ENCODE assay signal across 8 mouse cellular contexts in the genomic region with DNA sequence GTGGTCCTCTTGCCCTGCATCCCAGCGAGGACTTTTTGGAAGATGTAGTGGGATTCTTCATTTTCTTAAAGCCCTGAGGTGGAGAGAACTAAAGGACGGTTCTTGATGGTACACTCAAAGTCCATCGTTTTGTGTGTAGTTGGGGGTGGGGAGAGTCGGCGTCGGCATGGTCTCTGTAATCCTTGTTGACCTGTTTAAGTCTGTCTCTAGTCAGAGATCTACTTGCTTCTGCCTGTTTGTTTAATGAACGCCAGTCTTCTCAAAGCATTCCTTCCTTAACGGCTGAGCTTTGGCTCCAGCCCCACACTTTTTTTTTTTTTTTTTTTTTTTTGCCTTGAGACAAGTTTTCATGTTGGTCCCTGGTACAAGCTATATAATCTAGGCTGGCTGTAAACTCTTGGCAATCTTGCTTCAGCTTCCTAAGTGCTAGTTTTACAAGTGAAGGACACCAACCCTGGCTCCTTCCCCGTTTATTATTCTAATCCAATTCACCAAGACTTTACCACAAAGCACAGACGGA. TPM values are rescaled to one million over a fixed set of nuclear protein-coding genes. Genes with fewer than 3 reads are reported as not detected.
A peak's percentile ranks its signal among the peaks of the same experiment; 100 is the strongest.
DNase-seq lines count a peak whose midpoint lies in the region; ATAC-seq and TF ChIP-seq lines count a peak whose summit lies in the region.

No protein-coding gene starts in this region.

- peak overlapping the region; percentile 76 for H3K9ac ChIP-seq in heart, adult 2 months (ENCODE audit: low read depth, low read length)

- TF ChIP-seq EP300 in heart, adult 2 months (IDR thresholded peaks at IDR 0.05; ENCODE audit: insufficient read depth, low read depth, low read length) = no peak

- DNase-seq in heart, adult 2 months = no peak
- no peak for DNase-seq in heart, postnatal 25 days (ENCODE audit: low spot score)
- DNase-seq in adrenal gland, adult (ENCODE audit: inconsistent age in 2 of 2, low spot score in 1 of 2) = no peak
- no peak for DNase-seq in left cerebral cortex, postnatal 36 days (ENCODE audit: low spot score in 2 of 2)

- intact Hi-C loops in heart, adult 2 months (cut with DNase I) = loop anchor here (2.0 kb wide), 1 partner anchor 15 kb away; no protein-coding TSS in a partner anchor
- intact Hi-C loops in heart, postnatal 25 days (cut with DNase I) = loop anchor here (2.0 kb wide), 1 partner anchor 21 kb away; no protein-coding TSS in a partner anchor
- intact Hi-C loops in left cerebral cortex, postnatal 36 days (cut with DNase I) = loop anchor here (5.0 kb wide), 1 partner anchor 38 kb away; no protein-coding TSS in a partner anchor

- H3K27me3 ChIP-seq in heart, adult 2 months (ENCODE audit: control insufficient read depth, insufficient read depth, low read length) = no peaks in the 10 kb centered on the region
- H3K27me3 ChIP-seq in E14TG2a.4 (ENCODE audit: insufficient read depth, low read length) = no peaks in the 10 kb centered on the region

- ATAC-seq in granulocyte monocyte progenitor cell, adult 5-6 weeks (replicated peaks; ENCODE audit: poor library complexity, severe bottlenecking) = peak; percentile 1; the same call in 1 of the 2 replicates
- ATAC-seq in megakaryocyte, adult 5-6 weeks (ENCODE audit: poor library complexity, severe bottlenecking) = peak; percentile 20; the same call in 1 of the 2 replicates
- ATAC-seq in cerebellum, adult (ENCODE audit: insufficient number of reproducible peaks, low FRiP score, low TSS enrichment) = no peak

- WGBS in heart, adult 2 months = 13% methylated on average over 10 of the region's 10 CpGs

- H3K4me3 ChIP-seq in heart, adult 2 months = peak overlapping the region; percentile 74
- peak overlapping the region; percentile 91 for H3K4me3 ChIP-seq in E14TG2a.4 (replicated peaks; ENCODE audit: low read length)

- no peaks in the 10 kb centered on the region for H3K79me2 ChIP-seq in heart, adult 2 months (replicated peaks; ENCODE audit: control insufficient read depth, insufficient read depth, low read length)

- no peak for TF ChIP-seq CTCF in heart, adult 2 months (IDR thresholded peaks at IDR 0.05)
- no peak for TF ChIP-seq CTCF in E14TG2a.4 (conservative IDR thresholded peaks at IDR 0.05; ENCODE audit: low read length)

- H3K9me3 ChIP-seq in E14TG2a.4 (ENCODE audit: low read length) = no peaks in the 10 kb centered on the region

- H3K27ac ChIP-seq in heart, adult 2 months = peak overlapping the region; percentile 87

- H3K36me3 ChIP-seq in heart, adult 2 months (ENCODE audit: control insufficient read depth, insufficient read depth, low read length) = no peaks in the 10 kb centered on the region; the same call in 1 of the 2 replicates
- H3K36me3 ChIP-seq in E14TG2a.4 (ENCODE audit: insufficient read depth, low read length) = peaks cover 76% of the 10 kb centered on the region

- H3K4me1 ChIP-seq in heart, adult 2 months (ENCODE audit: control insufficient read depth, insufficient read depth, low read length) = peaks cover 1% of the 10 kb centered on the region
- peaks cover 31% of the 10 kb centered on the region for H3K4me1 ChIP-seq in E14TG2a.4 (replicated peaks; ENCODE audit: low read depth, low read length)

- TF ChIP-seq POLR2A in heart, adult 2 months (IDR thresholded peaks at IDR 0.05; ENCODE audit: insufficient read depth, low read depth, low read length) = no peak

RNA-seq across cellular contexts. Expression of gene Trnau1ap, which starts 0.6 kb away (rescaled TPM):
- total RNA-seq in heart, adult 2 months (2021) = 10 to 100 TPM; 21.3 to 24.6 TPM
- polyA plus RNA-seq in heart, adult 2 months (2012; rRNA removed) = 14.8 and 14.9 TPM in 2 replicates
- total RNA-seq in heart, postnatal 25 days (2021) = 10 to 100 TPM; 22.2 to 23.7 TPM
- 29.7 and 36.3 TPM in 2 replicates for total RNA-seq in granulocyte monocyte progenitor cell, adult 5-6 weeks (2014; fragmentation: Nextera tagmentation)
- total RNA-seq in granulocyte monocyte progenitor cell, adult 5-6 weeks (2017) = 37.8 and 54.9 TPM in 2 replicates
- 25.3 and 32.6 TPM in 2 replicates for total RNA-seq in megakaryocyte, adult 5-6 weeks (2015)
- total RNA-seq in megakaryocyte, adult 5-6 weeks (2017) = 22.6 and 25.7 TPM in 2 replicates
- total RNA-seq in left cerebral cortex, postnatal 36 days (2021) = 10 to 100 TPM; 21.5 to 24.8 TPM

RNA-seq across cellular contexts. Expression of gene Rcc1, which starts 23.5 kb away (rescaled TPM):
- total RNA-seq in heart, adult 2 months (2021) = 1 to 10 TPM; 6.6 to 7.5 TPM
- 5.1 and 5.2 TPM in 2 replicates for polyA plus RNA-seq in heart, adult 2 months (2012; rRNA removed)
- 1 to 10 TPM; 8.6 to 8.9 TPM for total RNA-seq in heart, postnatal 25 days (2021)
- 58.8 and 68.9 TPM in 2 replicates for total RNA-seq in granulocyte monocyte progenitor cell, adult 5-6 weeks (2014; fragmentation: Nextera tagmentation)
- 46.8 and 53.3 TPM in 2 replicates for total RNA-seq in granulocyte monocyte progenitor cell, adult 5-6 weeks (2017)
- total RNA-seq in megakaryocyte, adult 5-6 weeks (2015) = 14.0 TPM in 2 replicates
- total RNA-seq in megakaryocyte, adult 5-6 weeks (2017) = 20.4 and 21.0 TPM in 2 replicates
- total RNA-seq in left cerebral cortex, postnatal 36 days (2021) = 10 to 100 TPM in 1 of 2 experiments, 1 to 10 TPM in 1; 9.7 to 12.3 TPM

RNA-seq across cellular contexts. Expression of gene Rab42, which starts 26.7 kb away (rescaled TPM):
- total RNA-seq in heart, adult 2 months (2021) = 1 to 10 TPM in 1 of 2 experiments, under 1 TPM in 1; 0.73 to 1.1 TPM
- polyA plus RNA-seq in heart, adult 2 months (2012; rRNA removed) = 3.8 and 4.2 TPM in 2 replicates
- total RNA-seq in heart, postnatal 25 days (2021) = 1 to 10 TPM in 1 of 2 experiments, under 1 TPM in 1; 0.57 to 1.1 TPM
- total RNA-seq in granulocyte monocyte progenitor cell, adult 5-6 weeks (2014; fragmentation: Nextera tagmentation) = 3.2 TPM in 1 of 2 replicates, not detected in the other
- not detected in 2 replicates for total RNA-seq in granulocyte monocyte progenitor cell, adult 5-6 weeks (2017)
- not detected in 2 replicates for total RNA-seq in megakaryocyte, adult 5-6 weeks (2015)
- not detected in 2 replicates for total RNA-seq in megakaryocyte, adult 5-6 weeks (2017)
- total RNA-seq in left cerebral cortex, postnatal 36 days (2021) = 1 to 10 TPM; 1.5 to 2.8 TPM

RNA-seq across cellular contexts. Expression of gene Taf12, which starts 55.7 kb away (rescaled TPM):
- total RNA-seq in heart, adult 2 months (2021) = 10 to 100 TPM; 29.8 to 34.6 TPM
- polyA plus RNA-seq in heart, adult 2 months (2012; rRNA removed) = 16.1 and 25.1 TPM in 2 replicates
- 10 to 100 TPM; 30.2 TPM for total RNA-seq in heart, postnatal 25 days (2021)
- total RNA-seq in granulocyte monocyte progenitor cell, adult 5-6 weeks (2014; fragmentation: Nextera tagmentation) = 23.1 and 25.5 TPM in 2 replicates
- 47.0 and 48.7 TPM in 2 replicates for total RNA-seq in granulocyte monocyte progenitor cell, adult 5-6 weeks (2017)
- 40.8 and 41.2 TPM in 2 replicates for total RNA-seq in megakaryocyte, adult 5-6 weeks (2015)
- total RNA-seq in megakaryocyte, adult 5-6 weeks (2017) = 49.0 and 74.5 TPM in 2 replicates
- 10 to 100 TPM; 19.0 to 25.2 TPM for total RNA-seq in left cerebral cortex, postnatal 36 days (2021)
